Mouse (Mus musculus) lung, adult 2 months (tissue): Measurements from ENCODE around the gene Abca1. TPM values are rescaled to one million over a fixed set of nuclear protein-coding genes. Genes with fewer than 3 reads are reported as not detected.

Experiments used
- DNase-seq: peaks from one replicate; pipeline ENCODE4 v3.0.0; 2022
- H3K4me1 ChIP-seq: fragments of 200-500 bp; 2 replicates; pipeline ENCODE4 v1.6.1; 2011; ENCODE audit warnings: low read length; ENCODE audit not compliant: control insufficient read depth, insufficient read depth
- H3K4me3 ChIP-seq: fragments of 200-500 bp; replicated peaks from 2 replicates; pipeline ENCODE3; 2011; ENCODE audit warnings: low read depth, mild to moderate bottlenecking, control low read depth, low read length; ENCODE audit errors: extremely low read depth
- CTCF ChIP-seq: fragments of 200-500 bp; IDR thresholded peaks from 2 replicates; pipeline ENCODE4 v1.5.1; 2011; ENCODE audit warnings: mild to moderate bottlenecking, low read length, control low read depth; ENCODE audit not compliant: insufficient read depth
- POLR2A ChIP-seq: fragments of 200-500 bp; IDR thresholded peaks from 2 replicates; pipeline ENCODE4 v1.6.1; 2011; ENCODE audit warnings: low read depth, mild to moderate bottlenecking, control low read depth, low read length, borderline replicate concordance; ENCODE audit errors: extremely low read depth
- WGBS: fragments of 180-500 bp; shearing (Covaris S2); methylation state at CpG from one replicate; pipeline ENCODE4 v1.1.7; 2018; 5-methylcytosine and 5-hydroxymethylcytosine counted together
- polyA plus RNA-seq: library from polyadenylated mRNA; depleted of rRNA; stranded (reverse); fragments of >200 nt; gene quantifications from 2 replicates; pipeline ENCODE4 v1.2.3, GENCODE M21; 2012

Abca1 gene
- polyA plus RNA-seq, 1 experiment, result 13.2 TPM

DNA sequence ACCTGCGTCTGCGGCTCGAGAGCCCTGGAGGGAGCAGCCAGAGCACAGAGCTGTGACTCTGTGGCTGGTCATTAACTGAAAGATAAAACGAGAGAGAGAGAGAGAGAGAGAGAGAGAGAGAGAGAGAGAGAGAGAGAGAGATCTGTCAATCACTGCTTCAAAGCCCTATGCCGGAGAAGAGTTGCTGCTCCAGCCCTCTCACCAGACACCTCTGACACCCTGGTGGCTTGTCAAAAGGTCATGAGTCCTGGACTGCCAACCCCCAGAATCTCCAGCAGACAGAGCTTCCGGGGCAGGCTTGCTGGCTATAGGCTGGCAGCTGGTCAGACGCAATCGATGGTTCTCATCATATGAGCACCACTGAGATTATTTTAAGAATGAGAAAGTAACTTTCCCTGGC lies 15.7 kb downstream of the Abca1 start:
- no peak for DNase-seq
- WGBS, result 64% methylated on average over 8 of the region's 8 CpGs
- Histone ChIP-seq H3K4me3 (no peak overlapping the region), H3K4me1 (peaks cover 9% of the 10 kb centered on the region)
- TF ChIP-seq POLR2A (no peak), CTCF (no peak)

DNA sequence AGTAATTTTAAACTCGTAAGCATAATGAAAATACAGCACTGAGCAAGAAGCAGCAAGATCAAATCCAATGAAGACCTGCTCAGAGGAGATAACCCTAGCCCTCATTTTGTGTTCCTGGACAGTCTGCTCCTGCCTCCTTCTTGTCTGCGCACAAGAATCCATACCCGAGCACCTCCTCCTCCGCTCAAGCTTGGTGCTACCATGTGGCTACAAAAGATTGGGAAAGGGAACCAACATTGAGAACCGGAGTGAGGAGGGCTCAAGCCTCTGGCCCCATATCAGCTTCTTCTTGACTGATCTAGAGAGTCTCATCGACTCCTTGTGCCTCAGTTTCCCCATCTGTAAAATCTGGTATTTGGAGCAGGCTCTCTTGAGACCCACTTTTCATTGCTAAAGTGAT lies 19.0 kb downstream of the Abca1 start:
- TF ChIP-seq CTCF (no peak), POLR2A (no peak)
- H3K4me3 ChIP-seq, result no peak overlapping the region
- H3K4me1 ChIP-seq, result no peaks in the 10 kb centered on the region; the same call in 1 of the 2 replicates
- no peak for DNase-seq
- WGBS, result 94% methylated on average over 6 of the region's 6 CpGs

DNA sequence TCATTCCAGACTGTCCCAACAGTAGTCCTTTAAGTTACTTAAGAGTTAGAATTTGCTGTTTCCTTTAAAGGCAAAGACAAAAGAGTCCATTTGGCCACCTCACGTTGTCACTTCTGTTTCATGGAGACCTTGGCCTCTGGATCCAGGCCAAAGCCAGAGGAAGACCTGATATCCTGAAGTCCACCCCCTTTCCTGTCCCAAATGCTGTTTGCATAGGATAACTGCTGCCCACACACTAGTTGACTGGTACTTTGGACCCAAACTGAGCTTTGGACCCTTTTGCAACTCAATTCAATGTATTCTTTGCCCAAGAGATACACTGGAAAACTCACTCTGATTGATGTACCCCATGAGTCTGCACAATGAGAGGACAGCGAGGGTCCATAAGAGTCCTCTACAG lies 20.2 kb downstream of the Abca1 start:
- no peak overlapping the region for H3K4me3 ChIP-seq
- H3K4me1 ChIP-seq, result no peaks in the 10 kb centered on the region; the same call in 1 of the 2 replicates
- WGBS, result 74% methylated on average over 2 of the region's 2 CpGs
- no peak for TF ChIP-seq CTCF
- DNase-seq, result no peak

DNA sequence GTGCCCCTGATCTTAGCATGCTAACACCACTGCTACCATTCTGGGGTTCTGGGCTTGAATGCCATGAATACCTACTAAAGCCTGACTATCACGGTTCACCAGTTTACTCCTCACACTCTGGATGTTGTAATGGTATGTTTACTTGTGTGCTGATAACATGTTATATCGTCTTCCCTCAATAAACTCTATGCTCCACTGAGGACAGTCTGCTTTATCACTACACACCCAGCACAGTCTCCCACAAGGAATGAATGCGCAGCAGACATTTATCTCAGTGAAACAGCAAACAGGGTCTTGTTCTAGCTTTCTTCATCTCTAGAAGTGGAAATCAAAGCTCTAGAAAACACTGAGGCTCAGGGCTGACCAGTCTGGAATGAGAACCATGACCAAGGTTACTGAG lies 20.7 kb downstream of the Abca1 start:
- Histone ChIP-seq H3K4me1 (no peaks in the 10 kb centered on the region; the same call in 1 of the 2 replicates), H3K4me3 (no peak overlapping the region)
- WGBS, result 78% methylated on average over 3 of the region's 3 CpGs
- no peak for DNase-seq
- TF ChIP-seq CTCF (no peak), POLR2A (no peak)

DNA sequence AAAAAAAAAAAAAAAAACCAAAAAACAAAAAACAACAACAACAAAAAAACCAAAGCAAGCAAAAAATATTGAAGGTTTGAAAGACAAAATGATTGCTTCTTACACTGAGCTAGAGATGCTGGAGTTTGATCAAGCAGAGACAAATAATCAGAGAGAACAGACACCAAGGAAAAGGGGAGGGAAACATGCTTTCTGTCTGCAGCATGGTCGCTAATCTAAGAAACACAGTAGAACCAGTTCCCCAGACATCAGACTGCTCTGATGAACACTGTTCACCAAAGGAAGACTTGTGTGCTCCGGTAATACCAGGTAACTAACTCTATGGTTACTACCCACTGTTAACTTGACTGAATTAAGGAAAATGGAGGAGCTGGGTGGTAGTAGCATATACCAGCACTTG lies 22.6 kb downstream of the Abca1 start:
- WGBS, result 84% methylated on average over 2 of the region's 2 CpGs
- no peak for DNase-seq
- H3K4me1 ChIP-seq, result no peaks in the 10 kb centered on the region; the same call in 1 of the 2 replicates
- no peak overlapping the region for H3K4me3 ChIP-seq
- TF ChIP-seq CTCF (no peak), POLR2A (no peak)

DNA sequence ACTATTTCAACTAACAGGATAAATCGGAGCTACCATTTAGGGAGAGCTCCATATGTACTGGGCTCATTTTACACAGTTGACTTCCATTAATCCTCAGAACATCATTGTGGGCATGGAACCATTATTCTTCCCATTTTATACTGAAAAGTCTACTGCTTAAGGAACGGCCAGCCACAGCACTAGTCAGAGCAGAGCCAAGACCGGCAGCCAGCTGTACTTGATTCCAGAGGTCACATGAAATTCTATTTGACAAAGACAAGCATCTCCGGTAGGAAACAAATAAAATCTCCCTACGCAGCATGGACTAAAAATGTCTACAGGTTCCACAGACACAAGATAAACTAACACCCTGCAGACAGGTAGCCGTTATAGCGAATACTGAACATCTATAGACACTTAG lies 24.9 kb downstream of the Abca1 start:
- TF ChIP-seq POLR2A (no peak), CTCF (no peak)
- H3K4me3 ChIP-seq, result no peak overlapping the region
- no peak for DNase-seq
- 57% methylated on average over 7 of the region's 7 CpGs for WGBS
- no peaks in the 10 kb centered on the region; the same call in 1 of the 2 replicates for H3K4me1 ChIP-seq

DNA sequence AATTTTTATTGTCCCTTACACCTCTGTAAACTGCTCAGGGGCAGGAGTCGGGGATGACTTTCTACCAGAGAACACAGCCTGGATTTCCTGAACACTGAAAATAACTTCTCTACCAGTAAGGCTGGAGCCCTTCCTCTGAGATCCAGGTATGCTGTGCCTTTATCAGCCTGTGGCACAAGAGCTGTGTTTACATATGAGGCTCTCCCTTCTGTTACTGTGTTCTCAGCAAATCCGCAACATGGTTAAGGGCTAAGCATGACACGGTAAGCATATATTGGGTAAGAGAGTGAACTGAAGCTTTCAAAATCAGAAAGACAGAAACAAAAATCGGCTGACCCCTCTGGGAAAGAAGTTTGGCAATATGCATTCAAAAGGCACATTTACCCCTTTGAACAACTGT lies 25.7 kb downstream of the Abca1 start:
- DNase-seq, result no peak
- Histone ChIP-seq H3K4me3 (no peak overlapping the region), H3K4me1 (no peaks in the 10 kb centered on the region; the same call in 1 of the 2 replicates)
- no peak for TF ChIP-seq CTCF
- TF ChIP-seq POLR2A, result no peak
- 55% methylated on average over 4 of the region's 4 CpGs for WGBS

DNA sequence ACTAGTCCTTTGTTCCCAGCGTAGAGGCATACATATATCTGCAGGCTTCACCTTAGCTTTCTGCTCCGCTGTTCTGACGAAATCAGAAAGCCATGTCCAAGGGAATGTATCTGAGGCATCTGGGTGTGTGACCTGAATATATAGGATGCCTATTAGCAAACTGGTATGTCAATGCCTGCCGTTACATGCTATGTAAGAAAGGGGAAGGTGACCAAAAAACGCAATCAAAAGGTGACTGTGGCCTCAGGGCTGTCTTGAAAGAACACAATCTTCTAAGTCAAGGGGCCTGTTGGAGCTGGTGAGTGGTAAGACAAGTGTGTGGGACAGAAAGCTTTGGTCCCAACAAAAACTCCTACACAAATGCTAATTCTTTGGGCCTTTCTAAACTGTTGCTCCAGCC lies 28.2 kb downstream of the Abca1 start:
- TF ChIP-seq POLR2A (no peak), CTCF (no peak)
- 95% methylated on average over 5 of the region's 5 CpGs for WGBS
- Histone ChIP-seq H3K4me1 (no peaks in the 10 kb centered on the region), H3K4me3 (no peak overlapping the region)
- DNase-seq, result no peak

DNA sequence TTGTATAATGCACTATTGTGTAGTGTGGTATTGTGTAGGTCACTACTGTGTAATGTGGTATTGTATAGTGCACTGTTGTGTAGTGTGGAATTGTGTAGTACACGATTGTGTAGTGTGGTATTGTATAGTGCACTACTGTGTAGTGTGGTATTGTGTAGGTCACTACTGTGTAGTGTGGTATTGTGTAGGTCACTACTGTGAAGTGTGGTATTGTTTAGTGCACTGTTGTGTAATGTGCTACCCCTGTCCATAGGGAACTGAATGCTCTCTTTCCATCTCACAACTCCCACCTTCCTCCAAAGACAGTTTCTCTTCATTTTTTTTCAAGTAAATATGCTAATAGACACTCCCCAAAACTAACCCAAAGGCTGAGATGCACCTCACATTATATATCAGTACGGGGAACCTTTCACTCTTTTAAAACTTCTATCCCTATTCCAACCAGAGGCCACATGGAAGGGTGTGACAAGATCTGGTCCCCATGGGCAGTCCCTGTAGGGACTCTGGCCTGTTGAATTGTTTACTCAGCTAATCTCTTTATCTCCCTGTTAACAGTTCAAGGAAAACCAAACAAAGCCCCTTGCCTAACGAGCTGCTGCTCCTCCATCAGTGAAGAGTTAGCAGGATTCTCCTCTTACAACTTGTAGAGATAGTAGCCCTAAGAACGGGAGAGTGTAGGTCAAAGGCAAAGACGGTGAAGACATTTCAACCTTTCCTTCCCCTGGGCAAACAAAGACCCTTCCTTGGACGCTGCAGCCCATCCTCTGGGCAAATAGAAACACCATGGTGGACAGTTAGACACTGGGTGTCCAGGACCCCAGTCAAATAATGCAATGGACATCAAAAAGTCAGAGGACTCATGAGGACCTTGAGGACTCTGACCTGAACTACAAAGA lies 28.8 kb downstream of the Abca1 start:
- TF ChIP-seq CTCF (no peak), POLR2A (no peak)
- 54% methylated on average over 6 of the region's 6 CpGs for WGBS

DNA sequence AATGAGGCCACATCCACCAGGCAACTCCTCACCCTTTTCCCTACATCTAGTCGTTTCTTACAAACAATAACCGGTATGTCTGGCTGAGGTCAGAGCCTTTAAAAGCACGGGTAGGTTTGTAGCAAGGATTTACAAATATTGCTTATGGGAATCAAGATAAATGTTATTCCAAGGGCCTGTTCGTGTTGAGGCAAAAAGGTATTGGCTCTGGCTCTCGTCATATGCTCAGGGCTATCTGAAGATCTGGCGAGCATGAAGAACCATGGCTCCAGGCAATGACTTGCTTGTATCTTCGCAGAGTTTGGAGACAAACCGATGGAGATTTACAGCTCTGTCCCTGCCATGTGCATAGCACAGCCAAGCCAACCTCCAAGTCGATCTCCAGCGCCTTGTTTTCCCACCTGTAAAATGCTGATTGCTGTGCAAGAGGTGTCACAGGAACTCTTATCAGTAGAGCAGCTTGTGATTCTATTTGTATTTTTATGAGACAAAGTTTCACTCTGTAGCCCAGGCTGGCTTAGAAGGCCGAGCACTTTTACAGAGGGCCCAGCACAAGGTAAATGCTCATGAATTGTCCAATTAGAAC lies 29.9 kb downstream of the Abca1 start:
- DNase-seq, result no peak
- no peak overlapping the region for H3K4me3 ChIP-seq
- no peaks in the 10 kb centered on the region for H3K4me1 ChIP-seq
- no peak for TF ChIP-seq CTCF
- TF ChIP-seq POLR2A, result no peak
- 91% methylated on average over 11 of the region's 11 CpGs for WGBS

More for the DNA sequence above, 28.8 kb downstream of the Abca1 start:
- no peak for DNase-seq
- Histone ChIP-seq H3K4me3 (no peak overlapping the region), H3K4me1 (no peaks in the 10 kb centered on the region)
